Mouse (Mus musculus) WW6 (cell line): ENCODE measurements around the gene Foxc2.
"Not testable (repeated sequence)": the region's sequence is repeated elsewhere in the genome, so short reads cannot be mapped to it uniquely, and the experiment has no call there.

Experiments used
- DNase-seq: peaks from one replicate; pipeline ENCODE4 v3.0.0-alpha.2; 2013; ENCODE audit warnings: low read depth, low spot score

Foxc2 gene

GRCm38 (mm10) chr8:121119635-121120455, 3.9 kb downstream of the Foxc2 start:
- no peak for DNase-seq

GRCm38 (mm10) chr8:121120456-121121419, 4.8 kb downstream of the Foxc2 start:
- DNase-seq = no peak

- no peak for DNase-seq
These were observed 5.7 kb downstream of the Foxc2 start for GRCm38 (mm10) chr8:121121704-121122103.

- DNase-seq = no peak
These were observed 6.4 kb downstream of the Foxc2 start for GRCm38 (mm10) chr8:121122368-121122767.

- no peak for DNase-seq
These were observed 7.1 kb downstream of the Foxc2 start for GRCm38 (mm10) chr8:121123113-121123512.

- no peak for DNase-seq
These were observed 8.7 kb downstream of the Foxc2 start for GRCm38 (mm10) chr8:121124547-121125239.

- DNase-seq = peak; percentile 87
These were observed 9.4 kb downstream of the Foxc2 start for GRCm38 (mm10) chr8:121125311-121125876.

- no peak for DNase-seq
These were observed 10.2 kb downstream of the Foxc2 start for GRCm38 (mm10) chr8:121126191-121126590.

GRCm38 (mm10) chr8:121126694-121127093, 10.7 kb downstream of the Foxc2 start:
- no peak for DNase-seq

GRCm38 (mm10) chr8:121127291-121127701, 11.3 kb downstream of the Foxc2 start:
- DNase-seq = no peak

GRCm38 (mm10) chr8:121127756-121128375, 11.9 kb downstream of the Foxc2 start, which contains the start of gene Foxl1:
Foxl1 (plus strand) TSS chr8:121127940.
- no peak for DNase-seq

- no peak for DNase-seq
These were observed 12.7 kb downstream of the Foxc2 start for GRCm38 (mm10) chr8:121128531-121129264.

- DNase-seq = no peak
These were observed 13.4 kb downstream of the Foxc2 start for GRCm38 (mm10) chr8:121129265-121129940.

- no peak for DNase-seq
These were observed 14.6 kb downstream of the Foxc2 start for GRCm38 (mm10) chr8:121130522-121130921.

- DNase-seq = no peak
These were observed 17.1 kb downstream of the Foxc2 start for GRCm38 (mm10) chr8:121132961-121133513.

GRCm38 (mm10) chr8:121134102-121134501, 18.1 kb downstream of the Foxc2 start:
- DNase-seq = no peak

- DNase-seq = no peak
These were observed 18.5 kb downstream of the Foxc2 start for GRCm38 (mm10) chr8:121134512-121134911.

- no peak for DNase-seq
These were observed 20.9 kb downstream of the Foxc2 start for GRCm38 (mm10) chr8:121136856-121137255.

- not testable (repeated sequence) for DNase-seq
These were observed 29.6 kb downstream of the Foxc2 start for GRCm38 (mm10) chr8:121145457-121146134.
